Mouse (Mus musculus) intestine, embryonic 14.5 days (tissue): ENCODE results near the gene Vps25. TPM values are rescaled to one million over a fixed set of nuclear protein-coding genes. Genes with fewer than 3 reads are reported as not detected.

Source experiments
- ATAC-seq: fragments of 200-750 bp; cut with Nextera tagmentation; replicated peaks from 2 replicates; pipeline ENCODE4 v1.8.0; 2017; ENCODE audit warnings: low read depth, moderate number of reproducible peaks, moderate TSS enrichment, moderate library complexity; ENCODE audit not compliant: low FRiP score, low TSS enrichment
- DNase-seq: peaks from one replicate; pipeline ENCODE4 v3.0.0-alpha.2; 2018; ENCODE audit warnings: low spot score
- H3K27ac ChIP-seq: fragments of 300-500 bp; sonication (generic); 2 replicates; pipeline ENCODE4 v1.5.1; 2014; ENCODE audit warnings: low read depth, mild to moderate bottlenecking, control low read depth
- H3K27me3 ChIP-seq: fragments of 300-500 bp; sonication (generic); replicated peaks from 2 replicates; pipeline ENCODE4 v1.6.1; 2014; ENCODE audit warnings: low read length, control low read depth; ENCODE audit not compliant: control insufficient read depth, insufficient read depth
- H3K36me3 ChIP-seq: fragments of 300-500 bp; sonication (generic); 2 replicates; pipeline ENCODE4 v1.6.1; 2014; ENCODE audit warnings: low read length, control low read depth; ENCODE audit not compliant: control insufficient read depth, insufficient read depth
- H3K4me1 ChIP-seq: fragments of 300-500 bp; sonication (generic); replicated peaks from 2 replicates; pipeline ENCODE4 v1.6.1; 2014; ENCODE audit warnings: low read length, control low read depth, mixed read lengths; ENCODE audit not compliant: control insufficient read depth, insufficient read depth
- H3K4me2 ChIP-seq: fragments of 300-500 bp; sonication (generic); 2 replicates; pipeline ENCODE4 v1.6.1; 2014; ENCODE audit warnings: low read length
- H3K4me3 ChIP-seq: fragments of 300-500 bp; sonication (generic); 2 replicates; pipeline ENCODE4 v1.5.1; 2014; ENCODE audit warnings: low read depth, low read length, control low read depth, mixed read lengths
- H3K9ac ChIP-seq: fragments of 300-500 bp; sonication (generic); 2 replicates; pipeline ENCODE4 v1.6.1; 2014; ENCODE audit warnings: mild to moderate bottlenecking, low read length
- H3K9me3 ChIP-seq: fragments of 300-500 bp; sonication (generic); 2 replicates; pipeline ENCODE4 v1.6.1; 2016; ENCODE audit warnings: low read length, control low read depth; ENCODE audit not compliant: control insufficient read depth
- WGBS: fragments of 180-500 bp; shearing (Covaris S2); extraction: QIAGEN DNeasy Blood & Tissue Kit; methylation state at CpG from one replicate; pipeline ENCODE4 v1.1.7; 2014; 5-methylcytosine and 5-hydroxymethylcytosine counted together
- polyA plus RNA-seq: library from polyadenylated mRNA; unstranded; fragments of >200 nt; fragmentation: Nextera tagmentation; extraction: Ambion mirVana; gene quantifications from 2 replicates; pipeline ENCODE4 v1.2.1, GENCODE M21; 2014

Gene Vps25
- polyA plus RNA-seq, 1 experiment from 2014 or later: 143 TPM

- Histone ChIP-seq H3K4me1 (peaks cover 26% of the 10 kb centered on the region), H3K36me3 (no peaks in the 10 kb centered on the region), H3K9me3 (no peaks in the 10 kb centered on the region), H3K9ac (no peak overlapping the region), H3K4me2 (no peak overlapping the region), H3K4me3 (no peak overlapping the region), H3K27me3 (no peaks in the 10 kb centered on the region), H3K27ac (no peak overlapping the region)
- no peak for ATAC-seq
- DNase-seq: no peak
These were observed 18.1 kb upstream of the Vps25 start for GRCm38 (mm10) chr11:101235429-101235828.

GRCm38 (mm10) chr11:101236782-101237181, 16.7 kb upstream of the Vps25 start:
- WGBS: 94% methylated on average over 5 of the region's 5 CpGs
- no peaks in the 10 kb centered on the region for H3K9me3 ChIP-seq

GRCm38 (mm10) chr11:101238071-101238647, 15.3 kb upstream of the Vps25 start:
- H3K27me3 ChIP-seq: no peaks in the 10 kb centered on the region
- no peak overlapping the region for H3K4me3 ChIP-seq
- ATAC-seq: peak; percentile 68; the same call in 1 of the 2 replicates
- H3K4me2 ChIP-seq: peak overlapping the region; percentile 18; the same call in 1 of the 2 replicates
- WGBS: 28% methylated on average over 5 of the region's 5 CpGs
- peak overlapping the region; percentile 79 for H3K27ac ChIP-seq
- H3K36me3 ChIP-seq: no peaks in the 10 kb centered on the region
- peaks cover 4% of the 10 kb centered on the region; the same call in 1 of the 2 replicates for H3K4me1 ChIP-seq
- no peaks in the 10 kb centered on the region for H3K9me3 ChIP-seq
- no peak overlapping the region for H3K9ac ChIP-seq
- no peak for DNase-seq

More at GRCm38 (mm10) chr11:101236782-101237181, 16.7 kb upstream of the Vps25 start:
- ATAC-seq (no peak), DNase-seq (no peak)
- Histone ChIP-seq H3K4me1 (peaks cover 12% of the 10 kb centered on the region), H3K4me2 (no peak overlapping the region), H3K27me3 (no peaks in the 10 kb centered on the region), H3K9ac (no peak overlapping the region), H3K4me3 (no peak overlapping the region), H3K36me3 (no peaks in the 10 kb centered on the region), H3K27ac (no peak overlapping the region)

- no peak for ATAC-seq
- no peak overlapping the region for H3K4me3 ChIP-seq
- no peaks in the 10 kb centered on the region for H3K36me3 ChIP-seq
- no peak overlapping the region for H3K9ac ChIP-seq
- 31% methylated on average over 4 of the region's 4 CpGs for WGBS
- H3K4me2 ChIP-seq: peak overlapping the region; percentile 62; the same call in 1 of the 2 replicates
- peaks cover 20% of the 10 kb centered on the region for H3K4me1 ChIP-seq
- H3K27ac ChIP-seq: peak overlapping the region; percentile 84; the same call in 1 of the 2 replicates
- DNase-seq: no peak
- 0 out of 2 replicates have a peak, but pooled peaks cover 4% of the 10 kb centered on the region for H3K27me3 ChIP-seq
- no peaks in the 10 kb centered on the region for H3K9me3 ChIP-seq
These were observed 8.4 kb upstream of the Vps25 start for GRCm38 (mm10) chr11:101245071-101245470.

- Histone ChIP-seq H3K4me2 (peak within 1 kb of the TSS; percentile 62), H3K4me1 (peaks cover 20% of the 10 kb centered on the region), H3K27me3 (0 out of 2 replicates have a peak, but pooled peaks cover 4% of the 10 kb centered on the region), H3K4me3 (peak within 1 kb of the TSS; percentile 52), H3K9me3 (no peaks in the 10 kb centered on the region), H3K27ac (peak within 1 kb of the TSS; percentile 84), H3K36me3 (no peaks in the 10 kb centered on the region), H3K9ac (peak within 1 kb of the TSS; percentile 62)
- 1% methylated on average over 59 of the region's 63 CpGs for WGBS
- DNase-seq: peak; percentile 80
- peak; percentile 73 for ATAC-seq
These were observed 7.4 kb upstream of the Vps25 start, which contains the start of gene Ramp2 for GRCm38 (mm10) chr11:101245855-101246701. TSS of gene Ramp2 (plus strand) at chr11:101246028.

- DNase-seq (no peak), ATAC-seq (no peak; the same call in 1 of the 2 replicates)
- Histone ChIP-seq H3K27ac (peak overlapping the region; percentile 84), H3K4me3 (peak overlapping the region; percentile 52), H3K9me3 (no peaks in the 10 kb centered on the region), H3K4me2 (peak overlapping the region; percentile 62), H3K36me3 (no peaks in the 10 kb centered on the region), H3K4me1 (peaks cover 20% of the 10 kb centered on the region), H3K27me3 (0 out of 2 replicates have a peak, but pooled peaks cover 4% of the 10 kb centered on the region), H3K9ac (peak overlapping the region; percentile 62)
- WGBS: 14% methylated on average over 7 of the region's 7 CpGs
These were observed 6.8 kb upstream of the Vps25 start for GRCm38 (mm10) chr11:101246702-101247012.

- no peak for DNase-seq
- ATAC-seq: no peak
- Histone ChIP-seq H3K4me2 (peak overlapping the region; percentile 62), H3K4me1 (peaks cover 24% of the 10 kb centered on the region), H3K36me3 (no peaks in the 10 kb centered on the region), H3K27ac (0 out of 2 replicates have a peak overlapping the region, but pooled peaks have one; percentile 29), H3K4me3 (0 out of 2 replicates have a peak overlapping the region, but pooled peaks have one; percentile 52), H3K9ac (no peak overlapping the region), H3K9me3 (no peaks in the 10 kb centered on the region), H3K27me3 (0 out of 2 replicates have a peak, but pooled peaks cover 4% of the 10 kb centered on the region)
- 79% methylated on average over 6 of the region's 6 CpGs for WGBS
These were observed 5.9 kb upstream of the Vps25 start for GRCm38 (mm10) chr11:101247521-101248030.

GRCm38 (mm10) chr11:101248258-101248994, 5.1 kb upstream of the Vps25 start:
- H3K9ac ChIP-seq: no peak overlapping the region
- DNase-seq: no peak
- H3K27ac ChIP-seq: peak overlapping the region; percentile 33; the same call in 1 of the 2 replicates
- no peak for ATAC-seq
- H3K4me1 ChIP-seq: peaks cover 29% of the 10 kb centered on the region
- H3K9me3 ChIP-seq: no peaks in the 10 kb centered on the region
- WGBS: 32% methylated on average over 14 of the region's 14 CpGs
- H3K36me3 ChIP-seq: no peaks in the 10 kb centered on the region
- no peak overlapping the region for H3K4me3 ChIP-seq
- peak overlapping the region; percentile 1; the same call in 1 of the 2 replicates for H3K4me2 ChIP-seq
- 0 out of 2 replicates have a peak, but pooled peaks cover 4% of the 10 kb centered on the region for H3K27me3 ChIP-seq
